Mouse (Mus musculus) embryonic facial prominence, embryonic 13.5 days (tissue): ENCODE measurements around the gene Pkd1. TPM values are rescaled to one million over a fixed set of nuclear protein-coding genes. Genes with fewer than 3 reads are reported as not detected.
A peak's percentile ranks its signal among the peaks of the same experiment; 100 is the strongest.

Experiments used
- ATAC-seq: fragments of 200-750 bp; cut with Nextera tagmentation; 2 replicates; pipeline ENCODE4 v1.8.0; 2017; ENCODE audit warnings: low read depth; ENCODE audit not compliant: insufficient number of reproducible peaks, insufficient read depth, low FRiP score, low TSS enrichment
- H3K27ac ChIP-seq: fragments of 300-500 bp; sonication (generic); 2 replicates; pipeline ENCODE4 v1.5.1; 2015; ENCODE audit warnings: moderate library complexity, mild to moderate bottlenecking, inconsistent platforms
- H3K27me3 ChIP-seq: fragments of 300-500 bp; sonication (generic); 2 replicates; pipeline ENCODE4 v1.6.1; 2015; ENCODE audit warnings: mild to moderate bottlenecking, inconsistent platforms
- H3K36me3 ChIP-seq: fragments of 300-500 bp; sonication (generic); 2 replicates; pipeline ENCODE4 v1.6.1; 2015; ENCODE audit warnings: mild to moderate bottlenecking, inconsistent platforms
- H3K4me1 ChIP-seq: fragments of 300-500 bp; sonication (generic); 2 replicates; pipeline ENCODE4 v1.6.1; 2015; ENCODE audit warnings: inconsistent platforms
- H3K4me2 ChIP-seq: fragments of 300-500 bp; sonication (generic); 2 replicates; pipeline ENCODE4 v1.6.1; 2015; ENCODE audit warnings: moderate library complexity, mild to moderate bottlenecking, inconsistent platforms
- H3K4me3 ChIP-seq: fragments of 300-500 bp; sonication (generic); 2 replicates; pipeline ENCODE4 v1.5.1; 2015; ENCODE audit warnings: mild to moderate bottlenecking, inconsistent platforms
- H3K9ac ChIP-seq: fragments of 300-500 bp; sonication (generic); 2 replicates; pipeline ENCODE4 v1.6.1; 2015; ENCODE audit warnings: mild to moderate bottlenecking, inconsistent platforms
- H3K9me3 ChIP-seq: fragments of 300-500 bp; sonication (generic); 2 replicates; pipeline ENCODE4 v1.6.1; 2016; ENCODE audit warnings: inconsistent platforms
- WGBS: fragments of 180-500 bp; shearing (Covaris S2); methylation state at CpG from one replicate; pipeline ENCODE4 v1.1.7; 2015; ENCODE audit warnings: mixed read lengths; 5-methylcytosine and 5-hydroxymethylcytosine counted together
- polyA plus RNA-seq: library from polyadenylated mRNA; unstranded; fragments of >200 nt; fragmentation: Nextera tagmentation; extraction: Ambion mirVana; gene quantifications from 2 replicates; pipeline ENCODE4 v1.2.1, GENCODE M21; 2015

The Pkd1 gene
- polyA plus RNA-seq, 1 experiment from 2014 or later = 30.6 TPM

GRCm38 (mm10) chr17:24638840-24639239, 89.2 kb downstream of the Pkd1 start:
- H3K4me2 ChIP-seq = 0 out of 2 replicates have a peak overlapping the region, but pooled peaks have one; percentile 37
- H3K4me3 ChIP-seq = no peak overlapping the region
- ATAC-seq = no peak
- WGBS = 41% methylated on average over 9 of the region's 9 CpGs
- no peaks in the 10 kb centered on the region for H3K27me3 ChIP-seq
- H3K36me3 ChIP-seq = peaks cover 50% of the 10 kb centered on the region
- 0 out of 2 replicates have a peak overlapping the region, but pooled peaks have one; percentile 65 for H3K9ac ChIP-seq
- H3K9me3 ChIP-seq = no peaks in the 10 kb centered on the region
- H3K4me1 ChIP-seq = peaks cover 32% of the 10 kb centered on the region
- H3K27ac ChIP-seq = peak overlapping the region; percentile 95

GRCm38 (mm10) chr17:24639571-24639988, 89.9 kb downstream of the Pkd1 start:
- 13% methylated on average over 5 of the region's 5 CpGs for WGBS
- H3K4me1 ChIP-seq = peaks cover 38% of the 10 kb centered on the region
- H3K27me3 ChIP-seq = no peaks in the 10 kb centered on the region
- peak overlapping the region; percentile 37 for H3K4me2 ChIP-seq
- no peaks in the 10 kb centered on the region for H3K9me3 ChIP-seq
- peak overlapping the region; percentile 95 for H3K27ac ChIP-seq
- ATAC-seq = peak; percentile 73
- peak overlapping the region; percentile 65 for H3K9ac ChIP-seq
- peaks cover 50% of the 10 kb centered on the region for H3K36me3 ChIP-seq
- H3K4me3 ChIP-seq = no peak overlapping the region

- WGBS = 88% methylated on average over 7 of the region's 7 CpGs
- Histone ChIP-seq H3K27ac (peak overlapping the region; percentile 95), H3K4me2 (peak overlapping the region; percentile 37), H3K4me1 (peaks cover 43% of the 10 kb centered on the region), H3K9me3 (no peaks in the 10 kb centered on the region), H3K4me3 (no peak overlapping the region), H3K9ac (peak overlapping the region; percentile 65; the same call in 1 of the 2 replicates), H3K36me3 (peaks cover 51% of the 10 kb centered on the region), H3K27me3 (no peaks in the 10 kb centered on the region)
- ATAC-seq = no peak
Observed at GRCm38 (mm10) chr17:24640119-24640518, 90.5 kb downstream of the Pkd1 start.

- Histone ChIP-seq H3K4me1 (peaks cover 48% of the 10 kb centered on the region), H3K36me3 (peaks cover 55% of the 10 kb centered on the region), H3K9ac (no peak overlapping the region), H3K9me3 (no peaks in the 10 kb centered on the region), H3K4me2 (no peak overlapping the region; the same call in 1 of the 2 replicates), H3K27ac (peak overlapping the region; percentile 95), H3K27me3 (no peaks in the 10 kb centered on the region), H3K4me3 (no peak overlapping the region)
- no peak for ATAC-seq
- WGBS = 92% methylated on average over 15 of the region's 15 CpGs
Observed at GRCm38 (mm10) chr17:24640581-24640980, 90.9 kb downstream of the Pkd1 start.

GRCm38 (mm10) chr17:24641944-24642343, 92.3 kb downstream of the Pkd1 start:
- WGBS = 92% methylated on average over 14 of the region's 14 CpGs
- H3K27me3 ChIP-seq = no peaks in the 10 kb centered on the region
- ATAC-seq = no peak
- no peaks in the 10 kb centered on the region for H3K9me3 ChIP-seq
- H3K4me2 ChIP-seq = no peak overlapping the region
- no peak overlapping the region for H3K9ac ChIP-seq
- no peak overlapping the region for H3K27ac ChIP-seq
- no peak overlapping the region for H3K4me3 ChIP-seq
- peaks cover 48% of the 10 kb centered on the region for H3K4me1 ChIP-seq
- peaks cover 48% of the 10 kb centered on the region for H3K36me3 ChIP-seq

GRCm38 (mm10) chr17:24642791-24643343, 93.2 kb downstream of the Pkd1 start:
- Histone ChIP-seq H3K36me3 (peaks cover 49% of the 10 kb centered on the region), H3K27ac (no peak overlapping the region), H3K9ac (no peak overlapping the region)

GRCm38 (mm10) chr17:24644030-24644715, 94.5 kb downstream of the Pkd1 start:
- Histone ChIP-seq H3K27ac (peak overlapping the region; percentile 57), H3K4me3 (no peak overlapping the region), H3K27me3 (no peaks in the 10 kb centered on the region), H3K36me3 (peaks cover 43% of the 10 kb centered on the region), H3K9ac (peak overlapping the region; percentile 54), H3K9me3 (no peaks in the 10 kb centered on the region), H3K4me1 (peaks cover 47% of the 10 kb centered on the region), H3K4me2 (no peak overlapping the region)
- 29% methylated on average over 7 of the region's 7 CpGs for WGBS
- no peak for ATAC-seq

More at GRCm38 (mm10) chr17:24642791-24643343, 93.2 kb downstream of the Pkd1 start:
- WGBS = 57% methylated on average over 6 of the region's 6 CpGs
- Histone ChIP-seq H3K4me3 (no peak overlapping the region), H3K9me3 (no peaks in the 10 kb centered on the region), H3K27me3 (no peaks in the 10 kb centered on the region), H3K4me2 (no peak overlapping the region), H3K4me1 (peaks cover 48% of the 10 kb centered on the region)
- ATAC-seq = no peak

GRCm38 (mm10) chr17:24644875-24645721, 95.5 kb downstream of the Pkd1 start:
- H3K4me1 ChIP-seq = peaks cover 43% of the 10 kb centered on the region
- no peak overlapping the region for H3K4me2 ChIP-seq
- no peaks in the 10 kb centered on the region for H3K27me3 ChIP-seq
- no peaks in the 10 kb centered on the region for H3K9me3 ChIP-seq
- H3K36me3 ChIP-seq = peaks cover 41% of the 10 kb centered on the region
- no peak overlapping the region for H3K4me3 ChIP-seq
- no peak for ATAC-seq
- WGBS = 79% methylated on average over 9 of the region's 9 CpGs
- H3K9ac ChIP-seq = peak overlapping the region; percentile 54; the same call in 1 of the 2 replicates
- peak overlapping the region; percentile 57 for H3K27ac ChIP-seq

- peaks cover 33% of the 10 kb centered on the region for H3K36me3 ChIP-seq
- no peak overlapping the region for H3K4me2 ChIP-seq
- WGBS = 67% methylated on average over 3 of the region's 3 CpGs
- no peaks in the 10 kb centered on the region for H3K27me3 ChIP-seq
- peaks cover 44% of the 10 kb centered on the region for H3K4me1 ChIP-seq
- H3K9ac ChIP-seq = no peak overlapping the region
- H3K27ac ChIP-seq = no peak overlapping the region
- ATAC-seq = no peak
- no peak overlapping the region for H3K4me3 ChIP-seq
- H3K9me3 ChIP-seq = no peaks in the 10 kb centered on the region
Observed at GRCm38 (mm10) chr17:24645916-24646315, 96.3 kb downstream of the Pkd1 start.
